Mouse (Mus musculus) liver, embryonic 13.5 days (tissue): ENCODE results near the gene Tmem80. TPM values are rescaled to one million over a fixed set of nuclear protein-coding genes. Genes with fewer than 3 reads are reported as not detected.
A peak's percentile ranks its signal among the peaks of the same experiment; 100 is the strongest.

ENCODE experiments used
- ATAC-seq: fragments of 200-750 bp; cut with Nextera tagmentation; 2 replicates; pipeline ENCODE4 v1.8.0; 2017; ENCODE audit warnings: low read depth, mild to moderate bottlenecking, moderate number of reproducible peaks, moderate library complexity
- DNase-seq: peaks from one replicate; pipeline ENCODE4 v3.0.0; 2022
- H3K27ac ChIP-seq: fragments of 300-500 bp; sonication (generic); 2 replicates; pipeline ENCODE4 v1.5.1; 2015; ENCODE audit warnings: moderate library complexity, mild to moderate bottlenecking, inconsistent platforms
- H3K27me3 ChIP-seq: fragments of 300-500 bp; sonication (generic); 2 replicates; pipeline ENCODE4 v1.6.1; 2015; ENCODE audit warnings: mild to moderate bottlenecking, inconsistent platforms
- H3K36me3 ChIP-seq: fragments of 300-500 bp; sonication (generic); 2 replicates; pipeline ENCODE4 v1.6.1; 2015; ENCODE audit warnings: mild to moderate bottlenecking, inconsistent platforms
- H3K4me1 ChIP-seq: fragments of 300-500 bp; sonication (generic); replicated peaks from 2 replicates; pipeline ENCODE4 v1.6.1; 2015; ENCODE audit warnings: inconsistent platforms
- H3K4me2 ChIP-seq: fragments of 300-500 bp; sonication (generic); 2 replicates; pipeline ENCODE4 v1.6.1; 2015; ENCODE audit warnings: inconsistent platforms, mild to moderate bottlenecking, moderate library complexity
- H3K4me3 ChIP-seq: fragments of 300-500 bp; sonication (generic); replicated peaks from 2 replicates; pipeline ENCODE4 v1.5.1; 2015; ENCODE audit warnings: mild to moderate bottlenecking, inconsistent platforms
- H3K9ac ChIP-seq: fragments of 300-500 bp; sonication (generic); 2 replicates; pipeline ENCODE4 v1.6.1; 2015; ENCODE audit warnings: mild to moderate bottlenecking, inconsistent platforms
- H3K9me3 ChIP-seq: fragments of 300-500 bp; sonication (generic); replicated peaks from 2 replicates; pipeline ENCODE4 v1.6.1; 2016; ENCODE audit warnings: inconsistent platforms
- WGBS: fragments of 180-500 bp; shearing (Covaris S2); methylation state at CpG from one replicate; pipeline ENCODE4 v1.1.7; 2015; ENCODE audit not compliant: insufficient replicate concordance; 5-methylcytosine and 5-hydroxymethylcytosine counted together
- polyA plus RNA-seq: library from polyadenylated mRNA; unstranded; fragments of >200 nt; fragmentation: Nextera tagmentation; extraction: Ambion mirVana; gene quantifications from 2 replicates; pipeline ENCODE4 v1.2.1, GENCODE M21; 2015

Tmem80 gene
- polyA plus RNA-seq, 1 experiment from 2014 or later, result 19.6 TPM

GRCm38 (mm10) chr7:141297926-141298650 lies 29.5 kb upstream of the Tmem80 start:
- DNase-seq (no peak), ATAC-seq (peak; percentile 70)
- no peak overlapping the region for H3K27ac ChIP-seq
- H3K27me3 ChIP-seq, result peaks cover 35% of the 10 kb centered on the region
- peaks cover 44% of the 10 kb centered on the region for H3K36me3 ChIP-seq
- no peaks in the 10 kb centered on the region for H3K9me3 ChIP-seq
- H3K4me1 ChIP-seq, result peaks cover 26% of the 10 kb centered on the region
- 41% methylated on average over 3 of the region's 3 CpGs for WGBS
- no peak overlapping the region for H3K4me3 ChIP-seq
- no peak overlapping the region for H3K4me2 ChIP-seq
- H3K9ac ChIP-seq, result no peak overlapping the region

GRCm38 (mm10) chr7:141299175-141299574 lies 28.4 kb upstream of the Tmem80 start:
- Histone ChIP-seq H3K36me3 (peaks cover 55% of the 10 kb centered on the region), H3K9ac (no peak overlapping the region), H3K4me3 (no peak overlapping the region), H3K27ac (no peak overlapping the region), H3K9me3 (no peaks in the 10 kb centered on the region), H3K4me2 (no peak overlapping the region), H3K4me1 (peaks cover 18% of the 10 kb centered on the region), H3K27me3 (peaks cover 24% of the 10 kb centered on the region)
- DNase-seq (no peak), ATAC-seq (no peak)
- WGBS, result 86% methylated on average over 8 of the region's 8 CpGs

GRCm38 (mm10) chr7:141301386-141301785 lies 26.2 kb upstream of the Tmem80 start:
- H3K4me1 ChIP-seq, result peaks cover 20% of the 10 kb centered on the region
- 94% methylated on average over 9 of the region's 9 CpGs for WGBS
- H3K27me3 ChIP-seq, result peaks cover 2% of the 10 kb centered on the region; the same call in 1 of the 2 replicates
- H3K9ac ChIP-seq, result no peak overlapping the region
- H3K4me3 ChIP-seq, result no peak overlapping the region
- ATAC-seq (no peak), DNase-seq (no peak)
- peaks cover 77% of the 10 kb centered on the region for H3K36me3 ChIP-seq
- no peak overlapping the region for H3K27ac ChIP-seq
- H3K4me2 ChIP-seq, result no peak overlapping the region
- H3K9me3 ChIP-seq, result no peaks in the 10 kb centered on the region

- WGBS, result 60% methylated on average over 1 of the region's 1 CpGs
- H3K27ac ChIP-seq, result no peak overlapping the region
- no peak overlapping the region for H3K4me3 ChIP-seq
- no peaks in the 10 kb centered on the region for H3K9me3 ChIP-seq
- DNase-seq (no peak), ATAC-seq (no peak)
- no peak overlapping the region for H3K4me2 ChIP-seq
- no peak overlapping the region for H3K9ac ChIP-seq
- no peaks in the 10 kb centered on the region for H3K27me3 ChIP-seq
- H3K36me3 ChIP-seq, result peaks cover 80% of the 10 kb centered on the region
- peaks cover 14% of the 10 kb centered on the region for H3K4me1 ChIP-seq
These were observed 24.8 kb upstream of the Tmem80 start for GRCm38 (mm10) chr7:141302702-141303268.

- peaks cover 94% of the 10 kb centered on the region for H3K36me3 ChIP-seq
- no peak for DNase-seq
- no peak for ATAC-seq
- H3K27me3 ChIP-seq, result no peaks in the 10 kb centered on the region
- H3K9me3 ChIP-seq, result no peaks in the 10 kb centered on the region
- H3K4me3 ChIP-seq, result no peak overlapping the region
- H3K4me1 ChIP-seq, result peaks cover 7% of the 10 kb centered on the region; the same call in 1 of the 2 replicates
- H3K27ac ChIP-seq, result no peak overlapping the region
- H3K9ac ChIP-seq, result no peak overlapping the region
- 85% methylated on average over 4 of the region's 4 CpGs for WGBS
- no peak overlapping the region for H3K4me2 ChIP-seq
These were observed 23.0 kb upstream of the Tmem80 start for GRCm38 (mm10) chr7:141304537-141304936.

GRCm38 (mm10) chr7:141314416-141314815 lies 13.1 kb upstream of the Tmem80 start:
- Histone ChIP-seq H3K27ac (no peak overlapping the region), H3K27me3 (no peaks in the 10 kb centered on the region), H3K4me1 (no peaks in the 10 kb centered on the region; the same call in 1 of the 2 replicates), H3K9me3 (no peaks in the 10 kb centered on the region), H3K4me2 (no peak overlapping the region), H3K9ac (no peak overlapping the region), H3K36me3 (peaks cover 99% of the 10 kb centered on the region), H3K4me3 (no peak overlapping the region)
- no peak for DNase-seq
- 72% methylated on average over 2 of the region's 2 CpGs for WGBS
- no peak for ATAC-seq

- DNase-seq (no peak), ATAC-seq (no peak)
- Histone ChIP-seq H3K4me1 (no peaks in the 10 kb centered on the region; the same call in 1 of the 2 replicates), H3K4me3 (no peak overlapping the region), H3K4me2 (no peak overlapping the region), H3K9ac (no peak overlapping the region), H3K9me3 (no peaks in the 10 kb centered on the region), H3K27me3 (no peaks in the 10 kb centered on the region), H3K36me3 (peaks cover 99% of the 10 kb centered on the region), H3K27ac (no peak overlapping the region)
- WGBS, result 64% methylated on average over 8 of the region's 8 CpGs
These were observed 12.5 kb upstream of the Tmem80 start for GRCm38 (mm10) chr7:141315076-141315475.

GRCm38 (mm10) chr7:141315974-141316373 lies 11.6 kb upstream of the Tmem80 start:
- ATAC-seq, result no peak
- no peaks in the 10 kb centered on the region for H3K27me3 ChIP-seq
- DNase-seq, result no peak
- no peak overlapping the region for H3K4me3 ChIP-seq
- H3K4me1 ChIP-seq, result no peaks in the 10 kb centered on the region; the same call in 1 of the 2 replicates
- no peaks in the 10 kb centered on the region for H3K9me3 ChIP-seq
- H3K36me3 ChIP-seq, result peaks cover 99% of the 10 kb centered on the region
- 71% methylated on average over 5 of the region's 5 CpGs for WGBS
- H3K4me2 ChIP-seq, result no peak overlapping the region
- no peak overlapping the region for H3K27ac ChIP-seq
- H3K9ac ChIP-seq, result no peak overlapping the region

GRCm38 (mm10) chr7:141317619-141318132 lies 9.9 kb upstream of the Tmem80 start:
- WGBS, result 65% methylated on average over 1 of the region's 1 CpGs
- peak; percentile 45; the same call in 1 of the 2 replicates for ATAC-seq
- Histone ChIP-seq H3K27me3 (no peaks in the 10 kb centered on the region), H3K36me3 (peaks cover 99% of the 10 kb centered on the region), H3K9ac (no peak overlapping the region), H3K4me3 (no peak overlapping the region), H3K4me2 (no peak overlapping the region), H3K9me3 (no peaks in the 10 kb centered on the region), H3K4me1 (no peaks in the 10 kb centered on the region; the same call in 1 of the 2 replicates), H3K27ac (no peak overlapping the region)
- no peak for DNase-seq

GRCm38 (mm10) chr7:141319446-141319845 lies 8.1 kb upstream of the Tmem80 start:
- no peak overlapping the region for H3K4me2 ChIP-seq
- H3K4me1 ChIP-seq, result peaks cover 10% of the 10 kb centered on the region; the same call in 1 of the 2 replicates
- H3K9ac ChIP-seq, result no peak overlapping the region
- no peaks in the 10 kb centered on the region for H3K27me3 ChIP-seq
- 78% methylated on average over 2 of the region's 2 CpGs for WGBS
- H3K4me3 ChIP-seq, result no peak overlapping the region
- peaks cover 100% of the 10 kb centered on the region for H3K36me3 ChIP-seq
- DNase-seq (no peak), ATAC-seq (no peak)
- no peak overlapping the region for H3K27ac ChIP-seq
- no peaks in the 10 kb centered on the region for H3K9me3 ChIP-seq

GRCm38 (mm10) chr7:141324686-141325085 lies 2.9 kb upstream of the Tmem80 start:
- Histone ChIP-seq H3K27me3 (no peaks in the 10 kb centered on the region), H3K36me3 (peaks cover 49% of the 10 kb centered on the region), H3K9me3 (no peaks in the 10 kb centered on the region), H3K4me1 (peaks cover 48% of the 10 kb centered on the region), H3K4me2 (0 out of 2 replicates have a peak overlapping the region, but pooled peaks have one; percentile 2), H3K27ac (no peak overlapping the region), H3K9ac (peak overlapping the region; percentile 45; the same call in 1 of the 2 replicates), H3K4me3 (no peak overlapping the region)
- ATAC-seq (no peak), DNase-seq (no peak)
- 82% methylated on average over 1 of the region's 1 CpGs for WGBS
